Comparison of ENCODE assay signal across 8 mouse cellular contexts in the genomic region with DNA sequence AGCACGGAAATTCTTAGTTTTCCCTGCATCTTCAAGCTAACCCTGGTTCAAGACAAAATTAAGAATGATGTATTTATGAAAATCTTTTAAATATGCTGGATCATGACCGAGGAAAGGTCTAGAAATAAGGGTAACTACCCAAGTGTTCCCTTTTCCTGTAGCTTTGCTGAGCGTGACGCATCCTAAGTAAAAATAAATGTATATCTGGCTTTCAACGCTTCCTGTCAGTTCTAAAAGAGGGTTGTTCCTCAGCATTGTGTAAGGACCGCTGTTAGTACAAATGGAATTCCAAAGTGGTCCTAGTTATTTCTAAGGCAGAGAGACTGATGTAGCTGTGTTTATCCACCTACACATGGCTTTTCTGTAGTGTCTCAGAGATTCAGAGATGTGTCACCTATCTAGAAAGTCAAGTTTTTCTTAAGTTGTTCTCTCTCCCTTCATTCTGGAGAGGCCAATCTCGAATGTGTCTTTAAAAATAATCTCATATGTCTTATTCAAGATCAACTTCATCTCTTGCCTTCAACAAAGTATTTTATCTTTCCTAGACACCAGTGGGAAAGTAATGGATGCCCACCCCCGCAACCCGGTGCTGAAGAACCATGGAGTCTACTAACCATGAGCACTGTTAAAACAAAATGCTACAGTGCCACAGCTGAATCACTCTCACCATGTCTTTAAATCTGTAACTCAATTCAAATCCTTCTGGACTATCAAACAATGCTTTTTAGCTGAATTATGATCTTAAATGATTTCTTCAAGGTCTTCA. TPM values are rescaled to one million over a fixed set of nuclear protein-coding genes. Genes with fewer than 3 reads are reported as not detected.
A peak's percentile ranks its signal among the peaks of the same experiment; 100 is the strongest.
DNase-seq lines count a peak whose midpoint lies in the region; ATAC-seq and TF ChIP-seq lines count a peak whose summit lies in the region.
"Had no signal": no experiment of that assay in that cellular context is flagged by ENCODE, and none has a peak within 500 bp of the region (broad histone marks: within the 10 kb centered on the region; RNA-seq: fewer than 3 reads in every experiment).

No protein-coding gene starts in this region.

- no peak for ATAC-seq in lung, postnatal 0 days
- no peak for ATAC-seq in forebrain, embryonic 11.5 days (replicated peaks; ENCODE audit: low FRiP score)
- no peak for ATAC-seq in intestine, postnatal 0 days
- ATAC-seq in stomach, embryonic 14.5 days (ENCODE audit: insufficient number of reproducible peaks, insufficient read depth, low FRiP score, low read depth) = no peak

- peak; percentile 61 for DNase-seq in lung, postnatal 0 days (ENCODE audit: low spot score)
- DNase-seq in lung, postnatal 14 days = no peak
- no peak for DNase-seq in forebrain, embryonic 11.5 days (ENCODE audit: low spot score)
- no peak for DNase-seq in spleen, postnatal 4 days (ENCODE audit: low spot score in 2 of 2)
- DNase-seq in gastrocnemius, postnatal 14 days = no peak
- DNase-seq: adrenal gland, adult 8-10 months had no signal

- TF ChIP-seq CTCF in lung, postnatal 0 days (IDR thresholded peaks at IDR 0.05) = no peak
- TF ChIP-seq CTCF in intestine, postnatal 0 days (IDR thresholded peaks at IDR 0.05; ENCODE audit: low read depth) = no peak

- peaks cover 8% of the 10 kb centered on the region for H3K4me1 ChIP-seq in lung, postnatal 0 days (ENCODE audit: insufficient read depth, low read depth, low read length)
- H3K4me1 ChIP-seq in forebrain, embryonic 11.5 days (replicated peaks; ENCODE audit: control insufficient read depth, insufficient read depth, low read length) = peaks cover 3% of the 10 kb centered on the region; the same call in 1 of the 2 replicates
- peaks cover 13% of the 10 kb centered on the region for H3K4me1 ChIP-seq in intestine, postnatal 0 days (replicated peaks; ENCODE audit: control insufficient read depth, insufficient read depth, low read length)
- H3K4me1 ChIP-seq in stomach, embryonic 14.5 days (ENCODE audit: control insufficient read depth, insufficient read depth, low read length) = peaks cover 35% of the 10 kb centered on the region

- peak overlapping the region; percentile 100 for H3K27ac ChIP-seq in lung, postnatal 0 days (ENCODE audit: low read length)
- H3K27ac ChIP-seq in forebrain, embryonic 11.5 days (ENCODE audit: low read depth, low read length) = no peak overlapping the region
- H3K27ac ChIP-seq in intestine, postnatal 0 days (ENCODE audit: low read depth, low read length) = peak overlapping the region; percentile 100
- no peak overlapping the region; the same call in 1 of the 2 replicates for H3K27ac ChIP-seq in stomach, embryonic 14.5 days (ENCODE audit: low read length)

- H3K27me3 ChIP-seq in lung, postnatal 0 days (replicated peaks; ENCODE audit: insufficient read depth, low read length) = no peaks in the 10 kb centered on the region
- H3K27me3 ChIP-seq in forebrain, embryonic 11.5 days (ENCODE audit: control insufficient read depth, insufficient read depth, low read length) = no peaks in the 10 kb centered on the region
- H3K27me3 ChIP-seq in intestine, postnatal 0 days (replicated peaks; ENCODE audit: control insufficient read depth, insufficient read depth, low read length) = no peaks in the 10 kb centered on the region
- H3K27me3 ChIP-seq in stomach, embryonic 14.5 days (ENCODE audit: control insufficient read depth, insufficient read depth, low read length) = no peaks in the 10 kb centered on the region

- TF ChIP-seq EP300 in lung, postnatal 0 days (IDR thresholded peaks at IDR 0.05) = no peak

- intact Hi-C loops in gastrocnemius, postnatal 14 days (cut with DNase I; ENCODE audit: low total_unique reads) = no loop called here

- H3K9me3 ChIP-seq in lung, postnatal 0 days (ENCODE audit: low read length) = no peaks in the 10 kb centered on the region
- H3K9me3 ChIP-seq in forebrain, embryonic 11.5 days (ENCODE audit: control insufficient read depth, low read length) = no peaks in the 10 kb centered on the region
- H3K9me3 ChIP-seq in intestine, postnatal 0 days (ENCODE audit: control insufficient read depth) = no peaks in the 10 kb centered on the region
- H3K9me3 ChIP-seq in stomach, embryonic 14.5 days (ENCODE audit: control insufficient read depth, low read depth, low read length) = no peaks in the 10 kb centered on the region

- peak overlapping the region; percentile 70 for H3K4me2 ChIP-seq in lung, postnatal 0 days (replicated peaks; ENCODE audit: low read depth, low read length)
- H3K4me2 ChIP-seq in forebrain, embryonic 11.5 days (ENCODE audit: low read depth, low read length, severe bottlenecking) = peak overlapping the region; percentile 82; the same call in 1 of the 2 replicates
- H3K4me2 ChIP-seq in intestine, postnatal 0 days (replicated peaks; ENCODE audit: low read depth) = peak overlapping the region; percentile 79
- peak overlapping the region; percentile 79 for H3K4me2 ChIP-seq in stomach, embryonic 14.5 days (replicated peaks; ENCODE audit: low read depth, low read length)

- peaks cover 4% of the 10 kb centered on the region; the same call in 1 of the 2 replicates for H3K36me3 ChIP-seq in lung, postnatal 0 days (ENCODE audit: insufficient read depth, low read length)
- H3K36me3 ChIP-seq in forebrain, embryonic 11.5 days (ENCODE audit: control insufficient read depth, insufficient read depth, low read length) = no peaks in the 10 kb centered on the region
- no peaks in the 10 kb centered on the region for H3K36me3 ChIP-seq in intestine, postnatal 0 days (ENCODE audit: control insufficient read depth, insufficient read depth)
- H3K36me3 ChIP-seq in stomach, embryonic 14.5 days (ENCODE audit: control insufficient read depth, insufficient read depth, low read length) = no peaks in the 10 kb centered on the region; the same call in 1 of the 2 replicates

- H3K9ac ChIP-seq in lung, postnatal 0 days (replicated peaks; ENCODE audit: low read depth) = peak overlapping the region; percentile 100
- H3K9ac ChIP-seq in forebrain, embryonic 11.5 days (ENCODE audit: low read length) = no peak overlapping the region
- H3K9ac ChIP-seq in intestine, postnatal 0 days (ENCODE audit: low read depth, low read length) = peak overlapping the region; percentile 100
- peak overlapping the region; percentile 92; the same call in 1 of the 2 replicates for H3K9ac ChIP-seq in stomach, embryonic 14.5 days (replicated peaks; ENCODE audit: low read depth, low read length)

- peak overlapping the region; percentile 98 for H3K4me3 ChIP-seq in lung, postnatal 0 days (ENCODE audit: low read depth, low read length)
- H3K4me3 ChIP-seq in forebrain, embryonic 11.5 days (ENCODE audit: low read depth, low read length) = no peak overlapping the region
- peak overlapping the region; percentile 98 for H3K4me3 ChIP-seq in intestine, postnatal 0 days (ENCODE audit: low read depth, low read length)
- peak overlapping the region; percentile 95 for H3K4me3 ChIP-seq in stomach, embryonic 14.5 days (ENCODE audit: low read depth, low read length)

- WGBS in lung, postnatal 0 days = 18% methylated on average over 9 of the region's 9 CpGs
- 88% methylated on average over 9 of the region's 9 CpGs for WGBS in forebrain, embryonic 11.5 days
- WGBS in intestine, postnatal 0 days = 25% methylated on average over 9 of the region's 9 CpGs
- 52% methylated on average over 9 of the region's 9 CpGs for WGBS in stomach, embryonic 14.5 days

RNA-seq across cellular contexts. Expression of a gene that starts 2.4 kb away (rescaled TPM):
- polyA plus RNA-seq in lung, postnatal 0 days (2015; fragmentation: Nextera tagmentation; extraction: Ambion mirVana) = 116 and 151 TPM in 2 replicates
- polyA plus RNA-seq in forebrain, embryonic 11.5 days (2014; fragmentation: Nextera tagmentation; extraction: Ambion mirVana) = 26.8 and 27.0 TPM in 2 replicates
- 93.6 and 98.0 TPM in 2 replicates for polyA plus RNA-seq in intestine, postnatal 0 days (2015; fragmentation: Nextera tagmentation; extraction: Ambion mirVana)
- polyA plus RNA-seq in stomach, embryonic 14.5 days (2014; fragmentation: Nextera tagmentation; extraction: Ambion mirVana) = 88.4 and 92.8 TPM in 2 replicates
- total RNA-seq in gastrocnemius, postnatal 14 days (2021) = 10 to 100 TPM; 25.6 to 31.3 TPM

RNA-seq across cellular contexts. Expression of a gene that starts 42.9 kb away (rescaled TPM):
- 114 and 129 TPM in 2 replicates for polyA plus RNA-seq in lung, postnatal 0 days (2015; fragmentation: Nextera tagmentation; extraction: Ambion mirVana)
- polyA plus RNA-seq in forebrain, embryonic 11.5 days (2014; fragmentation: Nextera tagmentation; extraction: Ambion mirVana) = 318 and 325 TPM in 2 replicates
- polyA plus RNA-seq in intestine, postnatal 0 days (2015; fragmentation: Nextera tagmentation; extraction: Ambion mirVana) = 149 and 151 TPM in 2 replicates
- 247 and 253 TPM in 2 replicates for polyA plus RNA-seq in stomach, embryonic 14.5 days (2014; fragmentation: Nextera tagmentation; extraction: Ambion mirVana)
- 100 to 1,000 TPM; 144 to 187 TPM for total RNA-seq in gastrocnemius, postnatal 14 days (2021)

Comparison
In these comparisons a context has a peak if more than half of its experiments do, and no peak if none do; other contexts are left out.
1. H3K27ac ChIP-seq: peak in lung, postnatal 0 days (single experiment) and intestine, postnatal 0 days (single experiment); none in forebrain, embryonic 11.5 days (single experiment) and stomach, embryonic 14.5 days (single experiment).
2. Peak in every context shown above with its lines, with median percentiles within 50 percentile points of each other: H3K4me2 ChIP-seq.